Mouse (Mus musculus) left cerebral cortex, adult 2 months (tissue): ENCODE results near the gene Fam49a. TPM values are rescaled to one million over a fixed set of nuclear protein-coding genes. Genes with fewer than 3 reads are reported as not detected.

Experiments
- DNase-seq, 2 experiments: peaks; one replicate each; pipeline ENCODE4 v3.0.0; 2021 to 2022; ENCODE audit warnings: low spot score in 2 of 2, mixed read lengths in 1 of 2; ENCODE audit errors: extremely low spot score in 1 of 2
- H3K27ac ChIP-seq: fragments of 200-600 bp; 2 replicates; pipeline ENCODE4 v1.8.1; 2022
- H3K4me3 ChIP-seq: fragments of 200-600 bp; 2 replicates; pipeline ENCODE4 v1.8.1; 2022
- CTCF ChIP-seq: fragments of 200-600 bp; IDR thresholded peaks from 2 replicates; pipeline ENCODE4 v1.8.1; 2022; ENCODE audit warnings: antibody characterized with exemption, mild to moderate bottlenecking, moderate library complexity
- intact Hi-C: fragments of 180-260 bp; cut with DNase I; formaldehyde crosslinking; loops from one replicate; pipeline ENCODE4 v1.15.1; 2025
- long read RNA-seq, 2 experiments: library from polyadenylated mRNA; stranded (forward); transcript quantifications; one replicate each; pipeline ENCODE4 v2.0.0; 2021; ENCODE audit warnings: borderline mapping rate in 2 of 2
- total RNA-seq, 2 experiments: library from RNA; stranded (reverse); gene quantifications; 2 replicates each; pipeline ENCODE4 v1.2.3; 2021

The Fam49a gene
- total RNA-seq: 100 to 1,000 TPM; 174 to 176 TPM
- long read RNA-seq, experiment 1, full-length matches to known transcripts: 170 of 212 reads
- long read RNA-seq, experiment 1, partial matches to known transcripts: 29 of 212 reads
- long read RNA-seq, experiment 1, other reads (novel, unspliced or antisense): 13 of 212 reads
- long read RNA-seq, experiment 2, full-length matches to known transcripts: 140 of 165 reads
- long read RNA-seq, experiment 2, partial matches to known transcripts: 17 of 165 reads
- long read RNA-seq, experiment 2, other reads (novel, unspliced or antisense): 8 of 165 reads

DNA sequence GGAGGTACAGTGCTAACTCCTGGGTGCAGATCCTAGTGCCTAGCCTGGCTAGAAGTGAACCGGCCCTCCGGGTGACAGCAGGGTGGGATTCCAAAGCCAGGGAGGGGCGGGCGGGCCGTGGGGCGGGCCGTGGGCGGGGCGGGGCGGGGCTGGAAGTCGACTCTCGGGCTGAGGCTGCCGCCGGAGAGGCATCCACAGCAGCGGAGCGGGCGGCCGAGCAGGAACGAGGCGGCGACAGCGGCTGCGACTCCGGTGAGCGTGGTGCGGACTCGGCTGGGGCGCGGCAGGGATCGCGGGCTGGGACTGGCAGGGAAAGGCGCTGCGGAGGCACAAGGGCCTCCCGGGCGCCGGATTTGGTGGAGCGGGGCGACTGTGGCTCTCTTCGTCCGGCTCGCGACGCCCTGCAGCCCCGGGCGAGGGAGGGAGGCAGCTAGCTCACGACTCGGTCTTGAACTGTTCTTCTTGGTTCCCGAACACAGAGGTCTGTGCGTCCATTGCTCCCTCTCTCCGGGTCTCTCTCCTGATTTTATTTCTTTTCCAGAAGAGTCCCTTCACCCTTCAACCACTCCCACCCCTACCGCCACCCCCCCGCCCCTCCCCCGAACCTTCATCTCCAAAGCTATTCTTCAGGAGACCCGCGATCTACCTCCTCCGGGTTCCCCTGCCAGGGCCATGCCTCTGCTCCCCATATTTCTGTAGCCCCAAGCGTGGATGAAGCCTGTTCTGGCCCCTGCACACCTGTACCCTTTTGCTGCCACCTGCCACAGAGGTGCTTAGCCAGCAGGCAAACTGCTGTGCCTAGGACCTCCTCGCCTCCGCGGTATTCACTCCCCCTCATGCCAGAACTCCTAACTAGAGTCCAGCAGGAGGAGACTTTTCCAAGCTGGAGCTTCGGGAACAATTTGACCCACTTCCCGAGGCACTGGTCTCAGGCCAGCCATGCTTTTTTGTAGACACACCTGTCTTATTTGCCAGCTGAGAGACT is at the start of gene Fam49a:
TSS of gene Fam49a (plus strand) at position 153 of the 985 bp plus-strand sequence.
- Histone ChIP-seq H3K27ac (peak within 1 kb of the TSS; percentile 99), H3K4me3 (peak within 1 kb of the TSS; percentile 99)
- TF ChIP-seq CTCF: peak; percentile 8; the same call in 1 of the 2 replicates
- intact Hi-C loops: loop anchor here (1.0 to 2.0 kb wide), 5 partner anchors 25 to 83 kb away; no protein-coding TSS in a partner anchor
- peak; percentile 80 to 81 for DNase-seq

DNA sequence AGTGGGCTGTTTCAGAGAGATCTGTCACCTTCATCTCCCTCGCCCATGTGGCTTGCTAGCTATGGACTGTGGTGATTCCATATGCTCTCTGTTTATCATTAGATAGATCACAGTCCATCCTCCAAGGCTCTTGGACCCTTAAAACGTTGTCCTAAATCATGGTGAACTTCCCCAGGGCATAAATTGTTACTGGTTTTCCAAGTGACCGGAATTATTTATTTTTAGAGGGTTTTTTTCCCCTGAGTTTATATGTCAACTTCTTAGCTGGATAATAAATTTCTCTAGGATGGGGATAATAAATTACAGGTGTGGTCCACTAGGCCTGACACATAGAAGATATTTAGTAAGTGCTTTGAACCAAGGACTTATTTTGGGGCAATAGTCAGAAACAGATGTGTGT is 48.4 kb upstream of the Fam49a start:
- intact Hi-C loops: no loop called here
- no peak overlapping the region for H3K27ac ChIP-seq
- no peak overlapping the region for H3K4me3 ChIP-seq
- no peak for TF ChIP-seq CTCF
- no peak for DNase-seq

DNA sequence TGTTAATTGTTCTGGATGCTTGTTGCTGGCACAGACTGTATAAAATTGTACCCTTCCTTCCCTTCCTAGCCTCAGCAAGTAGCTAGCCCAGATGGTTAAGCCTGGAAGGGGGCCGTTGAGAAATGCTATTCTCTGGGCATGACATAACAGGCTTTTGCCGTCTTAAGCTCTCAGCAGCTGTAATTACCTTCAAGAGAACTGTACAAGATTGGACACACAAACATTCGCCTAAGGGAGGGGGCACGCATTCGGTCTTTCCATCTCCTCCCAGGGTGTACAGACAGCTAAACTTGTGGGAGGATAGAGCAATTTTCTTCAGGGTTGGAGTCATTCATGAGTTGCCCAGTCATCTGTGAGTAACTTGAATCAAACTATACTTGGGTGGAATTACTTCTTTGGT is 43.0 kb upstream of the Fam49a start:
- DNase-seq: no peak
- intact Hi-C loops: loop anchor here (5.0 kb wide), 1 partner anchor 83 kb away; no protein-coding TSS in a partner anchor
- TF ChIP-seq CTCF: no peak

DNA sequence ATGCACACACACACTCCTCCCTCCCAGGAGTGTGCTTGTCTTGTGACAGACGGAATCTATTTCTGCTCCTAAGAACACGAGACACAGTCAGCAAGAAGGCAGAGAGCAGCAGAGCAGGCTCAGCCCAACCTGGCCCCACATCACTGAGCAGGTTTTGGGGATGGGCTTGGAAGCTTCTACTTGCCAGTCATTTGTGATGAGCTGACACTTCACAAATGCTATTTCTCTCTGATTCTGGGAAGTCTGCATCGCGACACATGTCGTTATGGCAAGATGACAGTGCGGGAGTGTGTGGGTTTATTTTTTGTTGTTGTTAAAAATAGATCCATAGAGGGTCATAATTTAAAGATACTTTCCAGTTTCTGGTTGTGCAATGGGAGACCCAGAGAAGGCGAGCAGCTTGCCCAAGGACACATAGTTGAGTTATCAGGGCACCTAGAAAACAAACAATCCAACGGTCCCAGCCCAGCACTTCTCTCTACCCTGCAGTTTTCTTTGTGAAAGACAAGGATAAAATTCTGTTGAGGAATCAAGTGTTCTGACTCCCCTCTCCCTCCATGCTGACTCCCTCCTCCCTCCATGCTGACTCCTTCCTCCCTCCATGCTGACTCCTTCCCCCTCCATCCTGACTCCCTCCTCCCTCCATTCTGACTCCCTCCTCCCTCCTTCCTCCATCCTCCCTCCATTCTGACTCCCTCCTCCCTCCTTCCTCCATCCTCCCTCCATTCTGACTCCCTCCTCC is 41.0 kb upstream of the Fam49a start:
- peak; percentile 29 to 38 for DNase-seq
- Histone ChIP-seq H3K4me3 (no peak overlapping the region), H3K27ac (peak overlapping the region; percentile 62)
- TF ChIP-seq CTCF: no peak
- intact Hi-C loops: loop anchor here (10.0 kb wide), 1 partner anchor 46 kb away; no protein-coding TSS in a partner anchor

More for the DNA sequence above, 43.0 kb upstream of the Fam49a start:
- H3K27ac ChIP-seq: peak overlapping the region; percentile 53; the same call in 1 of the 2 replicates
- H3K4me3 ChIP-seq: no peak overlapping the region

DNA sequence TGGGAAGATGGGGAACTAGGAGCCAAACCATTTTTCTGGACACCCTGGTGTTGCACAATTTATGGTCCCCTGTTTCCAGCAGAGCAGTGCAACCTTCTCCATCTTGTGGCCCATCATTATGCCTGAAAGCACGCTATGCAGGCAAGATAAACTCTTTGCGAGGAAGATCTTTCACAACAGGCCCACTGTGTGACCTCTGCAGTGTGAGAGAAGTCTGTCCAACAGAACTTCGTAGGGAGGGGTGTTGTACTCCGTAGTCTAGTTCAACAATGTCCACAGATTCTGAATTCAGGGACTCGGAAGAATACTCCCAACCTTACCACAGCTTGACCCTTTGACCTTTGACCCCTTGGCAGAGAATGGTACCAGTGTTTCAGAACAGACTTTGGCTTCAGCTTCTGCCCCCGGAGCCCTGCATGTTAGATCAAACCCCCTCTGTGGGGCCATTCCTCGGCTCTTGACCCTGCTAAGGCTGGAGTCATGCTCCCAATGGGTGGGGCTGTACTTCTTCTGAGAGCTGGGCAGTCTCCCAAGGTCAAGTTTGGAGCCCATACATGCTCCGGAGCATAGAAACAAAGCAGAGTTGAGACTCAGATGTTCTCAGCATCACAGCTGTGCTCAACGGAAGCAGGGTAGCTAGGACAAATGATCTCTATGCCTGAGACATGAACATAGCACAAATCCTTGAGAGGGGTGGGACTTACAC is 39.2 kb upstream of the Fam49a start:
- intact Hi-C loops: loop anchor here (2.0 to 10.0 kb wide), 2 partner anchors 40 to 48 kb away; partner anchors contain the start of gene Fam49a
- DNase-seq: no peak
- TF ChIP-seq CTCF: no peak
- Histone ChIP-seq H3K4me3 (no peak overlapping the region), H3K27ac (peak overlapping the region; percentile 84)

DNA sequence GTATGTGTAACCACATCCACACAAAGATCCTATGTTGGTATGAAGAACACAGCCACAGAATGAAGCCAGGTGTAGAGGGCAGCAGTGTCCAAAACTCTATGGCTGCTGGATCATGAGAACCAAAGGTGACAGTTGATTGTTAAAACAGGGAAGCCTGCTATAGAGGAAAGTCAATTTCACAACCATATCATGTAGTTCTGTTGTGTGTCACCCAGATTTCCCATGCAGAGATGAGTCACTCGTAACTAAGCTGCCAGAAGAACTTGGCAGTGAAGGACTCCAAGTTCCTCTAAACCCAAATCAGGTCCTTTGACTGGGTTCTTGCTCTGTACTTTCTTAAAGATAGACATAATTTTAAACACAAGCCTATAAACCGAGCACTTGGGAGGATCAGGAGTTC is 38.6 kb upstream of the Fam49a start:
- no peak for TF ChIP-seq CTCF
- intact Hi-C loops: loop anchor here (2.0 to 10.0 kb wide), 2 partner anchors 39 to 49 kb away; partner anchors contain the start of gene Fam49a
- peak in 1 of 2 experiments; percentile 16 for DNase-seq
- Histone ChIP-seq H3K27ac (peak overlapping the region; percentile 84), H3K4me3 (no peak overlapping the region)

DNA sequence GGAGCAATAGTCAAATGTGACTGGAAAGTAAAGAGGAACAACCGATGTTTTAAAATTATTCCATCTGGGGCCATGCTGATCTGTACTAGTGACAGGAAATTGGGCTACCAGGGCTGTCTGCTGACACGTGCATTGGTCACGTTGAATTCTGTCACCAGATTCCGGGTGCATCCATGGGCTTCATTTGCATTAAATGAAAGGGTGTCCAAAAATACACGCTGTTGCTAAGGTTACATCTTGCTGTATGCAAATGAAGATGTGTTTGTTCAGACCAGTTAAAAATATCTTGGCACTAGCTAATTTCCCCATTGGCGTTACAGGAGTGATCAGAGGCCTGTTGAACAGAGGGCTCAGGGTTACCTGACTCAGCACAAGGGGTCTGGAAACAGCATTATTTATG is 36.2 kb upstream of the Fam49a start:
- H3K4me3 ChIP-seq: no peak overlapping the region
- intact Hi-C loops: loop anchor here (10.0 kb wide), 1 partner anchor 51 kb away; no protein-coding TSS in a partner anchor
- DNase-seq: peak; percentile 56 to 65
- TF ChIP-seq CTCF: no peak
- H3K27ac ChIP-seq: peak overlapping the region; percentile 74

DNA sequence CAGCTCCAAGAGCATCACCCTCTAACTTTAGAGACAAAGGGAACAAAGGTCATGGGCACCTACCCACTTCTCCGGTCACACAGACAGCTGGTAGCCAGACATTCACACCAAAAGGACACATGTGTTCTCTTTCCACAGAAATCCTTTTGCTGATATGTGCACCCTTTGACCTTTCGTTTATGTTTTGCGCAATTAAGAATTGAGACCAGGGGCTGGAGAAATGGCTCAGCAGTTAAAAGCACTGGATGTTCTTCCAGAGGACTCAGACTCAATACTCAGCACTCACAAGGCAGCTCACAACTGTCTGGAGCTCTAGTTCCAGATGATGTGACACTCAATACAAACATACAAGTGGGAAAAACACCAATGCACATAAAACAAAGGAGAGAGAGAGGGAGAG is 34.3 kb upstream of the Fam49a start:
- Histone ChIP-seq H3K27ac (0 out of 2 replicates have a peak overlapping the region, but pooled peaks have one; percentile 1), H3K4me3 (no peak overlapping the region)
- no peak for DNase-seq
- TF ChIP-seq CTCF: no peak
- intact Hi-C loops: loop anchor here (10.0 kb wide), 1 partner anchor 53 kb away; no protein-coding TSS in a partner anchor

DNA sequence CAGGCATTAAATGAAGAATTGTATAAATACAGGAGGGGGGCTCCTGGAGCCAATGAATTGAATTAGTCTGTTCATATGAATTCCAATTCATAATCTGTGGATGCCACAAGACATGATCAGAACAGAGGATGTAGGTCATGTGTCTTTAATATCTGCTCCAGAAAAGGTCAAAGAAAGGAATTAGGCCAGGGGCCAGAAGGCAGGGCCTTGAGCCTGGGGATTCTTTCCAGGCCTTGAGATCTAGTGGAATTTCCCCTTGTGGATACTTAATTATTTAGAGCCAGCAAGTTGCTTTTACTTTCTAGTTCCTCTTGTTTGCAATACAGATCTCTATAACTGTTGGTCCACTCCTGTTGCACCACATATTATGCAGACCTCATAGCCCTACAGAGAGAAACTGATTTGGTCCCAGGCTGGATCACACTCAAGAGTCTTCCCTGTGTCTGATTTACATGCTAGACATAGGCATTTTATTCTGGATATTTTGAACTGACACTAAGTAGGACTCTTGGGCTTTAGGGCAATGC is 31.8 kb upstream of the Fam49a start:
- H3K4me3 ChIP-seq: no peak overlapping the region
- intact Hi-C loops: no loop called here
- no peak for DNase-seq
- H3K27ac ChIP-seq: no peak overlapping the region
- TF ChIP-seq CTCF: no peak

DNA sequence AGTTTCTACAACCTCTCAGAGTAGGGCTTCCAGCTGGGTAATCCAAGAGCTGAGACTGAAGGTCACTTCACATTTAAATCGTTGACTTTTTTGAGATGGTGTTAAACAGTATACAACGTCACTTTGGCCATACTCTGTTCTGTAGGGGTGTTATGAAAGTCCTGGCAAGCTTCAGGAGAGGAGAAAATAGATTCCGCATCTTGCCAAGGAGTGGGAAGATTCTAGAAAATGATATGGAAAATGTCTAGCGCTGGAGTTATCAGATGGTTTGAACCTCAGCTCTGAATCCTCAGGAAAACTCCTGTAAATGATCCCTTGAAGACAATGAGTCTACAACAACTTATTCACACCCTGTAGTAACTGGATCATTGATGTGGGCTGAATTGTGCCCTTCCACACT is 29.8 kb upstream of the Fam49a start:
- peak overlapping the region; percentile 67 for H3K27ac ChIP-seq
- DNase-seq: no peak
- H3K4me3 ChIP-seq: no peak overlapping the region
- intact Hi-C loops: no loop called here
- no peak for TF ChIP-seq CTCF
